Mouse (Mus musculus) ovary, postnatal 14 days (tissue): ENCODE data around the gene Prdm13.
A peak's percentile ranks its signal among the peaks of the same experiment; 100 is the strongest.

Experiments used
- DNase-seq: peaks from one replicate; pipeline ENCODE4 v3.0.0; 2022; ENCODE audit warnings: low spot score

Gene Prdm13

DNA sequence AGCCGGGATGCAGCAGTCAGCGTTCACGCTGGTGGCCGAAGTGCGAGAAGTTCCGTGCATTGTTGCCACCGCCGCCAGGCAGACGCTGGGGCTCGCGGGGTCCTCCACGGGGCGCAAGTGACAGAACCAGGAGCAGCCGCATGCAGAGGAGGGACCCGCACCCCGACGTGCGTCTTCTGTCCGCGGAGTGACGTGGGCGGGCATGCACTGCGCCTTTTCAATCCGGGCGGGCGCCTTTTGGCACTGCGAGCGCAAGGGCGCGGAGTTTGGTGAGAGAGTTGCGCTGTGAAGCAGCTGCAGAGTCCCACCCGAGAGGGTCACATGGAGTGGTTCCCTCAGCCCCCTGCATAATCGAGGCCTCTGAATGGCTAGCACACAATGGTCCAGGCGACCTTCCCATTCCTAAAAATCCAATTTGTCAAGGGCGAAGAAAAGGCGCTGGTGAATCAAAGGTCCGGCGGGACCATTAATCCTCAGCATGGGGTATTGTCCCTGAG, at the start of gene Prdm13:
Gene Prdm13, minus strand, starts transcription at position 369 of the 497 bp plus-strand sequence.
- DNase-seq = no peak

DNA sequence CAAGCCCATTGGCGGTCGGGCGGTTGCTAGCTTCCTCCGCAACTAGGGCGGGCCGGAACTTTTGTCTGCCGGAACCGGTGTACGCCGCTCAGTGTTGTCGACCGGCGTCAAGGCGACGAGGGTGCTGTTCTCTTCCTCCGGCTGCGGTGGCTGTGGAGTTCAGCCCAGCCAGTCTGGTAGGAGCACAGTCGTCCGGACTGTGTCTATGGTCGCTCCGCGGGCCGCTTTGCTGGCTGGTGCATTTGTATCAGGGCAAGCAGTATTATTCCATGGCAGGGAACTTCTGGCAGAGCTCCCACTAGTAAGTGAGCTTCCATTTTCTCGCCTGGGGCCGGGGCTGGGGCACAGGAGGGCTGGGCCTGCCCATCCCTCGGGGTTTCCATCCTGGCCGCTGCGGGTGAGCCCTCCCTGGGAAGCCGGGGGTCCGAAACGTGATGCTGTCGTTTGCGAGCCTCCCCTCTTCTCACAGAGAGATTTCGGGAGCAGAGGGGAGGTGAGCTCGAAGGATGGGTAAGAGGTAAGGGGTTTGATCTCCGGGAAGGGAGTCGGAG, 41.9 kb upstream of the Prdm13 start, which contains the start of gene Ccnc:
Gene Ccnc, plus strand, starts transcription at position 87 of the 551 bp plus-strand sequence.
- peak; percentile 85 for DNase-seq

GRCm38 (mm10) chr4:21726912-21727614, 41.3 kb upstream of the Prdm13 start:
- peak; percentile 27 for DNase-seq

GRCm38 (mm10) chr4:21722752-21723334, 37.1 kb upstream of the Prdm13 start:
- no peak for DNase-seq

DNA sequence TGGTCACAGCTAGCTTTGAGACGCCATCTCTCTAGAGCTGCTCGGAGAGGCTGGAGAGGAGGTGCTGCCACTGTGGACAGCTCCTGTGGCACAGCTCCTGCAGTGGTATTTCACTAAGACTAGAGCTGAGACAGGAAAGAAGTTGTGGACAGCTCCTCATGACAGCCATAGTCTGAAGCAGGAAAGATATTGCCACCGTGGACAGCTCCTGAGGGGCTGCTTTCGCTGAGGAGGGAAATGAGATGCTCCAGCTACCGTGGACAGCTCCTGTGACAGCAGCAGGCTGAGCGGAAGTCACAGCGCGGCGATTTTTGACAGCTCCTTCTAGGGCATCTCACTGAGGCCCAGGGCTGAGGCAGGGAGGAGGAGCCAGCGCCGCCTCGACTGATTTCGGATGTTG, 26.4 kb upstream of the Prdm13 start:
- DNase-seq = peak; percentile 83

GRCm38 (mm10) chr4:21705046-21705445, 19.3 kb upstream of the Prdm13 start:
- no peak for DNase-seq

GRCm38 (mm10) chr4:21695638-21696254, 10.0 kb upstream of the Prdm13 start:
- DNase-seq = no peak

DNA sequence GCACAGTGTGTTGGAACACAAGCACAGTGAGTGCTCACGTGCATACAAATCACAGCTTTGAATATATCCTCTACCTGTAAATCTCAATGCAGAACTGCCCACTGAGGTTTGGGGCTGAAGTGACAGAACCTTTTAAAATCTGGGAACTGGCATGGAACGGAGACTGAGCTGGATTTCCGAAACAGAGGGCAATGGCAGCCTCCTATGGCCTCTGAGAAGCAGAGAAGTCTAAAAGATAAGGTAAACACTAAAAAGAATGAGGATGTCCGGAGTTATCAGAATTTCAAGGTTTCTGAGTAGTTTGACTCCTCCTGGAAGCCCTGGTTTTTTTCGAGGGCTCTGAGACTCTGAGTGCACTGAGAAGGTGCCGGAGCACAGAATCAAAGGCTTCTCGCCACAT, 4.5 kb upstream of the Prdm13 start:
- no peak for DNase-seq

DNA sequence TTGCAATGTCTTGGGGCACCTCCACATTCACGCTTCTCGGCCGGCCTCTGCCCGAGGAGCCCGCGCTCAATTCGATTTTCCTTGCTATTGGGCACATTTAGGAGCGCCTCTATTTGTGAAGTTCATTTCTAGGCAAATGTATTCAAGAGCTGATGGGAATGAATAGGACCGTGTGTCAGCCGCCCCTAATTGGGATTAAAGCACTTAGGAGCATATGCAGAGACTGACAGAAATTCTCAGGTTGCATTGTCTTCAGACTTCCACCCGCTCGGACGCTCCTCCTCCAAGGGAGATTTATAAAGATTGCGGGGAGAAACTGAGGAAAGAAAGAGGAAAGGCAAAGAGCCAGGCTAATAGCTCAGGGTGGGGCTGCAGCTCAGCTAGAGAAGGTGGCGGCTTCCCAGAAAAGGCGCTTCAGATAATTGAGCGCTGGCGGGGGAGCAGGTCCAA, 3.8 kb upstream of the Prdm13 start:
- no peak for DNase-seq

DNA sequence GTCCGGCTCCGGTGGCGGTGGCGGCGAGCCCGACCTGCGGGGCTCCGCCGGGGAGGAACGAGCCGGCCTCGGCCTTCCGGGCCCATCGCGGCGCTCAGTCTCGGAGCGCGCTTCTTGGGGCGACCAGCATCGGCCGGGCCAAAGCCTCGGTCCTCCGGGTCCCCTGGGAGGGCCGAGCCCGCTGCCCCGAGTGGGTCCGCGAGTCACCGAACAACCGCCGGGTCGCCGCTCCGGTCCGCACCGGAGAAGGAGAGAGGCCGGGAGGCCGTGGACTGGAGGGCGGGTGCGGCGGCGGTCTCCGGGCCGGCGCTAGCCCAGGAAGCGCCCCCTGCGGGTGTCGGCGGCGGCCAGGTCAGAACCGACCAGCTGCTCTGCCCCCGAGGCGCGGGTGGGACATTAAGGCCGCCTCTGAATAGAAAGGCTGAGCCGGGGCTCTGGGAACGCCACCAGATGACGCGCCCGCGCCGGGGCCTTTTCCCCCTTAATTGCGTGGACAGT, 3.0 kb upstream of the Prdm13 start:
- no peak for DNase-seq

DNA sequence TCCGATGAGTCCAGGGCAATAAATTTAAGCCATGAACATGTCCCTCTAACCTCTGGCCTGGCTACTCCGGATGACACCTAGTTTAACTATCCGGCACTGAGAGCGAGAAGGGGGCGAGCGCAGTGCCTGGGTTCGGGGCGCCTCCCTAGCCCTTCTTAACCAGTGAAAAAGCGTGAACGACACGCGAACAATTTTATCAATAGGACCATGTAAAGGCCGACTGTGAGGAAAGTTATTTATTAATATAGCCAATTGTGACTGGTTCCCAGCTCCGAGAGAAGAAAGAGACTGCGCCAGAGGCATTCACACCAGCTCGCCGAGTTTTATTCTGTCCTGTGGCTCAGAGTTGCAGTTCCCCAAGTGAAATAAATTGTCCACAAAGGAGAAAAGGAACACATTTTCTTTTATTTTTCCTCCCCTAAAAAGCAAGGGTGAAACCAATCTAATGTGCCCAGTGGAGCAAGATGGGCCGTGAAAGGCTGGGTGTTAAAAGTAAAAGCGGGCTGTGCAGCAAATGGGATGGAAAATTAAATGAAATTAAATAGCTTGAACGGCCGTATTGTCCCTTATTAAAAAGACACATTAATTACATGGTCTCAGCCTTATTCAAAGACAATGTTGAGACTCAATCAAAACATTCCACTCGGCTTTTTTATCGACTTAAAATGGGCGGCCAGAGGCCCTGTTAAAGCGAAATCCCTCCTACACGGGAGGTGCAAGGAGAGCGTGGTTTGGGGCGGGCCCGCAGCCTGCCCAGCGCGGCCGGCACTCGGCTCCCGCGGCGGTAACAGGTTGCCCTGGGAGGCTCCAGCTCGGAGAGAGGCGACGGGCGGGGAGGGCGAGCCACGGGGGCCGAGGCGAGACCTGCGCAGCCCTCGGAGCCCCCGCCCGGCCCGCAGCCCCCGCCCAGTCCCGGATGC, 2.3 kb upstream of the Prdm13 start:
- no peak for DNase-seq

DNA sequence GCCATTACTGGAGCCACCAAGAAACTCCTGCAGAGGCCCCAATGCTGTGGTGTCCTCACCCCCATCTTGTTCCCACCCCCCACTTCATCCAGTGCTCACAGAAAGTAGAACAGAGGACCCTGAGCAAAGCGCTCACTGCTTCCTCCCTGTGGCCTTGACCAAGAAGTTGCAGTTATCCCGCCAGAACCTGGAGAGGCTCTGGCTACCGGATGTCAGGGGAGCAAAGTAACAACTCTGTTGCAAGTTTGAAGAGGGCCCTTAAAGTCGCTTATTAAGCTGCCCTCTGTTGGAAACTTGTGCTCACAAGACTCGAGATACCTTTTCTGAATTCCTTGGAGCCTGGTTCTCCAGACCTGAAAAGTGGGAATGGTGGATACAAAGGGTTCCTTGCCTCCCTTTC, 1.2 kb upstream of the Prdm13 start:
- no peak for DNase-seq

DNA sequence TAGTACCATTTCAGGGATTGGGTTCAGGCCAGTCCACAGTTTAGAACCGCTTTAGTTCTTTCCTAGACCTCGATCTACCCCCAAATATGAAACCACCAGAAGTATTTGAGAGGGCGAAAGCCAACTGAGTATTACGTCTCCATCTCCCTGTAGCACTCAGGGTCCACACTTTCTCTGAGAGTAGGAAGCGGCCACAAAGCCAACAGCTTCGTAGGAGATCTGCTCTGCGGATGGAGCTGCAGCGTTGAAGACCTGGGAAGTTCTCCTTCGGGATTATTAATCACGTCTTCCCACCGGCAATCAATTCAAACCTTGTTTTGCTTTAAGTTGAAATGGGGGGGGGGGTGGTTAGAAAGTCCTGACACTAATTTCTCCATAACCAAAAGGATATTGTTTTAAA, 653 bp upstream of the Prdm13 start:
- DNase-seq = no peak

GRCm38 (mm10) chr4:21684341-21684970, 1.3 kb downstream of the Prdm13 start:
- no peak for DNase-seq

DNA sequence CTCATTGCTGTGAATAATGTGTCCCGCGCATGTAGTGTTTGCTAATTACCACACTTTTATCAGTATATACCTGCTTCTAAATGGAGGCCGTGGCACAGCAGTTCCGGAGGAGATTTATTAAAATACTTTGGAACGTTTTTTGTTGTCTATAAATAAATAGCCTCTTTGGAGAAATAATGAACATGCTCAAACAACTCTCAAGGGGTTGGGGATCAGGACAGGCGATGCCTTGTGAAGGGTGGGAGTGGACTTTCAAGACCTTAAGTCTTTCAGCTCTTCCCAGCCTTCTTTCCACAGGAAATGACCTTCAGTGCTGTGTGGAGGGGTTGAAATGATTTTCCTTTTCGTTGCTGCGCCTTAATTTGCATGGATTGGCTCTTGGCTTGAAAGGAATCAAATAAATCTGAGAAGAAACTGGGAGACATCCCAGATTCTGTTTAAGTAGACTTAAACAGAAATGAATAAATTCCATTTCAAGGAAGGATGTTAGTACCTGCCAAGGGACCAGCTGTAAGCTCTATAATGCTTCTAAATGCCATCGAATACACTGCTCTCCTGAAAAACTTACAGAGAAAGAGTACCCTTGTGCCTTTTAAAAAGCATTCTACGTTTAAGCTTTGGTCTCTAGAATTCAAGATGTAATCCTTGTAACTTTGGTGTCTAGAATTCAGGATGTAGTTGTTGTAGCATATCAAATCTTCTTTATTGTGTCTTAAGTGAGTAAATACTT, 3.2 kb downstream of the Prdm13 start:
- DNase-seq = no peak

- DNase-seq = no peak
These were observed 4.8 kb downstream of the Prdm13 start for GRCm38 (mm10) chr4:21680971-21681370.

- no peak for DNase-seq
These were observed 5.9 kb downstream of the Prdm13 start for GRCm38 (mm10) chr4:21679624-21680480.

- no peak for DNase-seq
These were observed 6.7 kb downstream of the Prdm13 start for GRCm38 (mm10) chr4:21678975-21679623.
